Mouse (Mus musculus) testis, adult 2 months (tissue): ENCODE results near the gene Unk.

Experiments
- CTCF ChIP-seq: fragments of 200-500 bp; IDR thresholded peaks from 2 replicates; pipeline ENCODE4 v1.5.1; 2012; ENCODE audit warnings: low read depth, mild to moderate bottlenecking, inconsistent platforms, low read length, moderate library complexity; ENCODE audit not compliant: control insufficient read depth, insufficient read depth, insufficient replicate concordance
- POLR2A ChIP-seq: fragments of 200-500 bp; IDR thresholded peaks from 2 replicates; pipeline ENCODE4 v1.6.1; 2012; ENCODE audit warnings: low read depth, mild to moderate bottlenecking, inconsistent platforms, low read length, moderate library complexity; ENCODE audit not compliant: control insufficient read depth

DNA sequence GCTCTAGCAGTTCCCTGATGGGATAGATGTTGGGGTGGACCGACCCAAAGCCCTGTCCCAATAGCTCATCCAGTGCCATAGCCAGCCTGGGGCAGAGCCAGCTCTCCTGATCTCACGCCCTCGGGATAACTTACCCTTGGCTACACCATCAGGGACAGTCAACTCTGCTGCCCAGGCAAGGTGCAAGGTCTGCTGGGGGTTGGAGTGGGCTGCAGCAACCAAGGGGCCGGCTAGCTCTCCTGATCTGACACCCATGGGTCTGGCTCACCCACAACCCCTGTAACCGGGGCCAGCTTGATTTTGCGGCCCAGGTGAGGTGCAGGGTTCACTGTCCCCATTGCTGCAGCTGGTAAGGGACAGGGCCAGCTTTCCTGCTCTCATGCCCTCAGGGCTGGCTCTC lies 61.5 kb downstream of the Unk start:
- TF ChIP-seq POLR2A, result no peak
- TF ChIP-seq CTCF, result no peak
